Mouse (Mus musculus): Measurements from ENCODE around the gene Sgo1. TPM values are rescaled to one million over a fixed set of nuclear protein-coding genes. Genes with fewer than 3 reads are reported as not detected.

Sgo1 gene
- 12.0 TPM for polyA plus RNA-seq (2014; fragmentation: Illumina TruSeq; extraction: RNeasy Lipid Tissue Mini Kit (QIAGEN cat#74804); ENCODE audit: low read depth, low replicate concordance)

DNA sequence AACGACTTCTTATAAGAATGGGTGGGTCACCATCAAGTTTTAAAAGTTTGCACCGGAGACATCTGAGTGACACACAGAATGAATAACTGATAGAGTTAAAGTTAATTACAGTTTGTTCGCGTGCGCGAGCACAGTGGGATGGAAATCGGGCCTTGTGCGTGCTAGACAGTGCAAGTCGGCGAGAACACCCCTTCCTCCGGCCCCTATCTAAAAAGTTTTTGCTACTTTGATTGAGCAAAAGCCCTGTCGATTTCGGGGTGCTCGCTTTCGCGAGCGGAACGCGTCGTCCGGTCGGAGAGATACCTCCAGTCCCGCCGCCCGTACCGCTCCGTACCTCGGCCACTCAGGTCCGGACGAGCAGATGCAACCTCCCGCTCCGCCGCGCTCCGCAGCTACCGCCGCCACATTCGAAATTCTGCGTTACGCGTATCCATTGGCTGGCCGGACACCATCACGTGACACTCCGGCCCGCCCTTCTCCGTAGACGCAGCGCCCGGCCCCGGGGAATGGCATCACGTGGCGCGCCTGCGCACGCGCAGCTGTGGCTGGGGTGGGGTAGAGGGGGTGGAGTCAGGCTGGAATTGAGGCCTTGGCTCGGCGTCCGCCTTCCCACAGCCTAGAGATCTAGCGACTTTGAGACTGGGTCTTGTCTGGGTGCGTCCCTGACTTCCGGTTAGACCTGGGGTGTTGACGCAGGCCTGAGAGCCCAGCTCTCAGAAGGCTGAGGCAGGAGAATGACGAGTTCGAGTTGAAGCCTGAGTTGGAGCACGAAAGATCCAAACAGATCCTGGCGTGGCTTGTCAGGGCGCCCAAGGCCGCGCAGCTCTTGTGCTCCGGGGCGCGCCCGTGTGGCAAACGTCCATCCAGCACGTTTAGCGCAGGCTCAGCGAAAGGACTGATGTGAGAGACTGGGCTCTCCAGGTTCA, at the start of gene Sgo1:
TSS of gene Sgo1 (minus strand) at position 457 of the 926 bp plus-strand sequence.

Other genes starting within 250 kb of the Sgo1 start
- gene Efhb, start 226.0 kb downstream of the Sgo1 start, polyA plus RNA-seq (2014; fragmentation: Illumina TruSeq; extraction: RNeasy Lipid Tissue Mini Kit (QIAGEN cat#74804); ENCODE audit: low read depth, low replicate concordance), result 2.4 TPM
- gene Rab5a, start 210.1 kb downstream of the Sgo1 start, polyA plus RNA-seq (2014; fragmentation: Illumina TruSeq; extraction: RNeasy Lipid Tissue Mini Kit (QIAGEN cat#74804); ENCODE audit: low read depth, low replicate concordance), result 338 TPM
- gene Pp2d1, start 149.9 kb downstream of the Sgo1 start, polyA plus RNA-seq (2014; fragmentation: Illumina TruSeq; extraction: RNeasy Lipid Tissue Mini Kit (QIAGEN cat#74804); ENCODE audit: low read depth, low replicate concordance), result not detected
- 170 TPM for gene Kat2b, start 122.5 kb downstream of the Sgo1 start, polyA plus RNA-seq (2014; fragmentation: Illumina TruSeq; extraction: RNeasy Lipid Tissue Mini Kit (QIAGEN cat#74804); ENCODE audit: low read depth, low replicate concordance)
- gene Sult1c2, start 157.0 kb upstream of the Sgo1 start, polyA plus RNA-seq (2014; fragmentation: Illumina TruSeq; extraction: RNeasy Lipid Tissue Mini Kit (QIAGEN cat#74804); ENCODE audit: low read depth, low replicate concordance), result 77.5 TPM

Data from sigmoid colon, adult 10 weeks (tissue).